16 mouse cellular contexts compared by ENCODE assay signal in the genomic region with DNA sequence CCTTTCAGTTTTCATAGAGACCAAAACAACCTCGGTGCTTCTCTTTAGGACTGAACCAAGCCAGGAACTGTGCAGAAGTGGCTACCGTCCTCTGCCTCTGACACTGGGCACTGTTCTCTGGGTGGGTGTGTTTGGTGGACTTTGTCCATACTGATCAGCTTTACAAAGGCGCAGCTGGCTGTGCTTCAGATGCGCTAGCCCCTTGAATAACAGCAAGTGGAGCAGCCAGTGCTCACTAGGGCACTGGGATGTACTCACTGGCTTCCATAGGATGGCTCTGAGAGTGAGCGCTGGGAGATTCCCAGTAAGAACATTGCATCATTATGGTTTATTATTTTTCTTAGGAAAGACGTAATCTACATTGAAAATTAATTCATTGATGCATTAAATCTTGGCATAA.
DNase-seq lines count a peak whose midpoint lies in the region; ATAC-seq and TF ChIP-seq lines count a peak whose summit lies in the region.
"Had no signal": no experiment of that assay in that cellular context is flagged by ENCODE, and none has a peak within 500 bp of the region (broad histone marks: within the 10 kb centered on the region; RNA-seq: fewer than 3 reads in every experiment).

No protein-coding gene starts in this region.

- H3K4me3 ChIP-seq in kidney, adult 2 months (ENCODE audit: insufficient read depth, low read depth, low read length), result no peak overlapping the region
- no peak overlapping the region for H3K4me3 ChIP-seq in forebrain, embryonic 14.5 days (ENCODE audit: low read depth, low read length)
- H3K4me3 ChIP-seq in midbrain, embryonic 11.5 days (ENCODE audit: low read depth, low read length), result no peak overlapping the region
- H3K4me3 ChIP-seq: embryonic facial prominence, embryonic 15.5 days; liver, embryonic 15.5 days had no signal

- peak; percentile 47 for DNase-seq in kidney, adult 2 months
- no peak for DNase-seq in kidney, postnatal 10 days
- peak; percentile 81 for DNase-seq in brain, embryonic 14.5 days (ENCODE audit: low read depth)
- peak; percentile 70 for DNase-seq in forebrain, embryonic 14.5 days (ENCODE audit: low spot score)
- no peak for DNase-seq in midbrain, embryonic 11.5 days (ENCODE audit: low spot score, missing footprints)
- DNase-seq in cerebellum, postnatal 10 days, result no peak
- DNase-seq in gastrocnemius, postnatal 14 days, result no peak
- DNase-seq in left cerebral cortex, adult 9 months (ENCODE audit: low spot score in 2 of 2), result no peak
- DNase-seq: cerebellum, adult 11-12 months; gastrocnemius, postnatal 25 days; heart, postnatal 14 days; lung, postnatal 10 days; right cerebral cortex, postnatal 25 days had no signal

- no peaks in the 10 kb centered on the region for H3K36me3 ChIP-seq in kidney, adult 2 months (ENCODE audit: control insufficient read depth, insufficient read depth, low read length)
- no peaks in the 10 kb centered on the region for H3K36me3 ChIP-seq in forebrain, embryonic 14.5 days (ENCODE audit: control insufficient read depth, insufficient read depth, low read length)
- H3K36me3 ChIP-seq in midbrain, embryonic 11.5 days (ENCODE audit: control insufficient read depth, insufficient read depth, low read length), result no peaks in the 10 kb centered on the region
- H3K36me3 ChIP-seq: embryonic facial prominence, embryonic 15.5 days; heart, embryonic 10.5 days; liver, embryonic 15.5 days had no signal

- intact Hi-C loops in gastrocnemius, postnatal 14 days (cut with DNase I; ENCODE audit: low total_unique reads), result loop anchor here (10.0 kb wide), 2 partner anchors 83 to 123 kb away; no protein-coding TSS in a partner anchor

- WGBS in kidney, adult 2 months, result 74% methylated on average over 6 of the region's 6 CpGs
- WGBS in forebrain, embryonic 14.5 days, result 33% methylated on average over 6 of the region's 6 CpGs
- 73% methylated on average over 6 of the region's 6 CpGs for WGBS in midbrain, embryonic 11.5 days

- no peak for TF ChIP-seq POLR2A in kidney, adult 2 months (IDR thresholded peaks at IDR 0.05; ENCODE audit: low read depth, low read length)
- TF ChIP-seq POLR2A in brain, embryonic 14.5 days (IDR thresholded peaks at IDR 0.05; ENCODE audit: borderline replicate concordance, extremely low read depth, insufficient read depth, insufficient read length, poor library complexity, severe bottlenecking), result no peak

- H3K9ac ChIP-seq in forebrain, embryonic 14.5 days (ENCODE audit: low read length), result no peak overlapping the region
- H3K9ac ChIP-seq in midbrain, embryonic 11.5 days (ENCODE audit: low read length), result no peak overlapping the region
- H3K9ac ChIP-seq: embryonic facial prominence, embryonic 15.5 days; liver, embryonic 15.5 days had no signal

- H3K9me3 ChIP-seq in forebrain, embryonic 14.5 days (replicated peaks; ENCODE audit: control insufficient read depth, low read length), result no peaks in the 10 kb centered on the region
- no peaks in the 10 kb centered on the region for H3K9me3 ChIP-seq in midbrain, embryonic 11.5 days (ENCODE audit: control insufficient read depth, low read length)
- H3K9me3 ChIP-seq: embryonic facial prominence, embryonic 15.5 days; heart, embryonic 10.5 days; liver, embryonic 15.5 days had no signal

- H3K27me3 ChIP-seq in kidney, adult 2 months (replicated peaks; ENCODE audit: control insufficient read depth, insufficient read depth, low read length), result no peaks in the 10 kb centered on the region
- no peaks in the 10 kb centered on the region for H3K27me3 ChIP-seq in forebrain, embryonic 14.5 days (replicated peaks; ENCODE audit: control insufficient read depth, insufficient read depth, low read length)
- H3K27me3 ChIP-seq in midbrain, embryonic 11.5 days (ENCODE audit: control insufficient read depth, insufficient read depth, low read length), result no peaks in the 10 kb centered on the region
- H3K27me3 ChIP-seq: embryonic facial prominence, embryonic 15.5 days; liver, embryonic 15.5 days had no signal

- no peak overlapping the region for H3K27ac ChIP-seq in kidney, adult 2 months (ENCODE audit: insufficient read depth, low read depth, low read length)
- H3K27ac ChIP-seq in forebrain, embryonic 14.5 days (ENCODE audit: low read depth, low read length), result no peak overlapping the region
- H3K27ac ChIP-seq in midbrain, embryonic 11.5 days (ENCODE audit: low read depth, low read length), result no peak overlapping the region
- H3K27ac ChIP-seq: embryonic facial prominence, embryonic 15.5 days; heart, embryonic 10.5 days; liver, embryonic 15.5 days had no signal

- no peak overlapping the region for H3K4me2 ChIP-seq in forebrain, embryonic 14.5 days (ENCODE audit: low read length)
- no peak overlapping the region for H3K4me2 ChIP-seq in midbrain, embryonic 11.5 days
- H3K4me2 ChIP-seq: embryonic facial prominence, embryonic 15.5 days; liver, embryonic 15.5 days had no signal

- peaks cover 2% of the 10 kb centered on the region; the same call in 1 of the 2 replicates for H3K4me1 ChIP-seq in kidney, adult 2 months (ENCODE audit: control insufficient read depth, insufficient read depth, low read length)
- peaks cover 5% of the 10 kb centered on the region; the same call in 1 of the 2 replicates for H3K4me1 ChIP-seq in forebrain, embryonic 14.5 days (ENCODE audit: control insufficient read depth, insufficient read depth, low read length)
- H3K4me1 ChIP-seq in midbrain, embryonic 11.5 days (ENCODE audit: control insufficient read depth, insufficient read depth, low read length), result no peaks in the 10 kb centered on the region
- H3K4me1 ChIP-seq: embryonic facial prominence, embryonic 15.5 days; liver, embryonic 15.5 days had no signal

- peak; percentile 78 for ATAC-seq in forebrain, embryonic 14.5 days
- 0 out of 2 replicates have a peak, but pooled peaks have one; percentile 50 for ATAC-seq in midbrain, embryonic 11.5 days (ENCODE audit: low FRiP score)

- no peak for TF ChIP-seq CTCF in kidney, adult 2 months (conservative IDR thresholded peaks at IDR 0.05; ENCODE audit: insufficient read depth, insufficient read length, low read depth, low read length)
- TF ChIP-seq CTCF in brain, embryonic 14.5 days (IDR thresholded peaks at IDR 0.05; ENCODE audit: borderline replicate concordance, extremely low read depth, insufficient read depth, insufficient read length), result no peak

Comparison
In these comparisons a context has a peak if more than half of its experiments do, and no peak if none do; other contexts are left out.
1. DNase-seq: peak in kidney, adult 2 months (single experiment), brain, embryonic 14.5 days (single experiment) and forebrain, embryonic 14.5 days (single experiment); none in kidney, postnatal 10 days (single experiment), midbrain, embryonic 11.5 days (single experiment), cerebellum, postnatal 10 days (0 of 2), gastrocnemius, postnatal 14 days (single experiment) and left cerebral cortex, adult 9 months (0 of 2).